Comparison of ENCODE assay signal across 17 mouse cellular contexts in the genomic region with DNA sequence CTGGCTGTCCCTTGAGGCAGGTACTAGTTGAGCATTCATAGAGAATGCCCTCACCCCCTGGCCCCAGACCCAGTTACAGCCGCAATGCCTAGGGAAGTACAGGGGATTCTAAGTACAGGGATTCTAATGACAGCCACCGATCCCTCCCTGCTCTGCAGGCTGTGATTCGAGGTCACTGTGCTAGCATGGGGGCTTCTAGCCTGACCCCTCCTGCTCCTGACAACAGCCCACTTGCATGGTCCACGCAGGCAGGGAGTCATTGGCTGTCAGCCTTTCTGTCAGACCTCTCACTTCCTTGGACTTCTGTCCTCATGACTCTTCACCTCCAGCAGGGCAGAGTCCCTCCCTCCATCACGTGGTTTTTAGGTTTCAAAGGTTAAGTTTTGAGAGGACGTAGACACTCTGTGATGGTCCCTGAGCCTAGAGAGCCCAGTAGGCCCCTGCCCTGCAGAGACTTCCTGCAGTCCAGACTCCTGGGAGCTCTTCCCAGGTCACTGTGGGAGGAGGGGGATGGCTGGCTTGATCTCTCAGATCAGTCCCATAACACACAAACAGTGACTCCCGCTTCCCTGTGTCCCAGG. TPM values are rescaled to one million over a fixed set of nuclear protein-coding genes. Genes with fewer than 3 reads are reported as not detected.
DNase-seq lines count a peak whose midpoint lies in the region; ATAC-seq lines count a peak whose summit lies in the region.
"Had no signal": no experiment of that assay in that cellular context is flagged by ENCODE, and none has a peak within 500 bp of the region (broad histone marks: within the 10 kb centered on the region; RNA-seq: fewer than 3 reads in every experiment).

No protein-coding gene starts in this region.

- no peak overlapping the region for H3K4me3 ChIP-seq in neural tube, embryonic 13.5 days
- no peak overlapping the region for H3K4me3 ChIP-seq in liver, embryonic 13.5 days (replicated peaks)
- H3K4me3 ChIP-seq in midbrain, embryonic 11.5 days (ENCODE audit: low read depth, low read length): no peak overlapping the region
- H3K4me3 ChIP-seq: embryonic facial prominence, embryonic 12.5 days; limb, embryonic 12.5 days; myocyte had no signal

- 0 out of 2 replicates have a peak overlapping the region, but pooled peaks have one; percentile 1 for H3K27ac ChIP-seq in neural tube, embryonic 13.5 days (replicated peaks)
- peak overlapping the region; percentile 23 for H3K27ac ChIP-seq in liver, embryonic 13.5 days
- H3K27ac ChIP-seq in midbrain, embryonic 11.5 days (ENCODE audit: low read depth, low read length): no peak overlapping the region
- H3K27ac ChIP-seq: embryonic facial prominence, embryonic 12.5 days; limb, embryonic 12.5 days had no signal

- H3K4me1 ChIP-seq in neural tube, embryonic 13.5 days (replicated peaks): peaks cover 57% of the 10 kb centered on the region
- peaks cover 20% of the 10 kb centered on the region for H3K4me1 ChIP-seq in liver, embryonic 13.5 days (replicated peaks)
- peaks cover 31% of the 10 kb centered on the region for H3K4me1 ChIP-seq in midbrain, embryonic 11.5 days (ENCODE audit: control insufficient read depth, insufficient read depth, low read length)

- no peak for ATAC-seq in neural tube, embryonic 13.5 days (ENCODE audit: low read depth)
- ATAC-seq in liver, embryonic 13.5 days (ENCODE audit: low read depth): peak; percentile 19; the same call in 1 of the 2 replicates
- ATAC-seq in midbrain, embryonic 11.5 days (ENCODE audit: low FRiP score): no peak
- ATAC-seq: lung, postnatal 0 days had no signal

- no peak overlapping the region for H3K4me2 ChIP-seq in neural tube, embryonic 13.5 days
- H3K4me2 ChIP-seq in liver, embryonic 13.5 days: no peak overlapping the region
- no peak overlapping the region for H3K4me2 ChIP-seq in midbrain, embryonic 11.5 days
- H3K4me2 ChIP-seq: embryonic facial prominence, embryonic 12.5 days; heart, embryonic 11.5 days; limb, embryonic 12.5 days had no signal

- DNase-seq in cerebellum, adult 11-12 months: peak; percentile 27
- no peak for DNase-seq in cerebellum, postnatal 14 days
- no peak for DNase-seq in neural tube, embryonic 10.5 days (ENCODE audit: extremely low spot score, low spot score)
- DNase-seq in liver, embryonic 13.5 days: no peak
- no peak for DNase-seq in ovary, adult 18-20 months (ENCODE audit: low spot score)
- no peak for DNase-seq in thymus, postnatal 10 days (ENCODE audit: low spot score in 2 of 2)
- DNase-seq in midbrain, embryonic 11.5 days (ENCODE audit: low spot score, missing footprints): no peak
- DNase-seq: adrenal gland, postnatal 14 days; cerebellum, adult 9-11 months; gastrocnemius, postnatal 25 days; right cerebral cortex, postnatal 14 days had no signal

- WGBS in neural tube, embryonic 13.5 days: 83% methylated on average over 7 of the region's 7 CpGs
- WGBS in liver, embryonic 13.5 days (ENCODE audit: insufficient replicate concordance): 52% methylated on average over 7 of the region's 7 CpGs
- WGBS in midbrain, embryonic 11.5 days: 86% methylated on average over 7 of the region's 7 CpGs

- H3K27me3 ChIP-seq in neural tube, embryonic 13.5 days: no peaks in the 10 kb centered on the region
- H3K27me3 ChIP-seq in liver, embryonic 13.5 days: peaks cover 60% of the 10 kb centered on the region
- H3K27me3 ChIP-seq in midbrain, embryonic 11.5 days (ENCODE audit: control insufficient read depth, insufficient read depth, low read length): no peaks in the 10 kb centered on the region

- H3K9me3 ChIP-seq in neural tube, embryonic 13.5 days: no peaks in the 10 kb centered on the region
- no peaks in the 10 kb centered on the region for H3K9me3 ChIP-seq in liver, embryonic 13.5 days (replicated peaks)
- H3K9me3 ChIP-seq in midbrain, embryonic 11.5 days (ENCODE audit: control insufficient read depth, low read length): no peaks in the 10 kb centered on the region
- H3K9me3 ChIP-seq: embryonic facial prominence, embryonic 12.5 days; limb, embryonic 12.5 days had no signal

- no peak overlapping the region for H3K9ac ChIP-seq in neural tube, embryonic 13.5 days
- no peak overlapping the region for H3K9ac ChIP-seq in liver, embryonic 13.5 days
- H3K9ac ChIP-seq in midbrain, embryonic 11.5 days (ENCODE audit: low read length): no peak overlapping the region
- H3K9ac ChIP-seq: limb, embryonic 12.5 days had no signal

- H3K36me3 ChIP-seq in neural tube, embryonic 13.5 days: peaks cover 56% of the 10 kb centered on the region
- H3K36me3 ChIP-seq in liver, embryonic 13.5 days: no peaks in the 10 kb centered on the region
- H3K36me3 ChIP-seq in midbrain, embryonic 11.5 days (ENCODE audit: control insufficient read depth, insufficient read depth, low read length): peaks cover 7% of the 10 kb centered on the region

RNA-seq across cellular contexts. Expression of a gene that starts 3.3 kb away (rescaled TPM):
- polyA plus RNA-seq in neural tube, embryonic 13.5 days (2015; fragmentation: Nextera tagmentation; extraction: Ambion mirVana): 120 and 122 TPM in 2 replicates
- polyA plus RNA-seq in liver, embryonic 13.5 days (2015; fragmentation: Nextera tagmentation; extraction: Ambion mirVana): 4.7 and 5.1 TPM in 2 replicates
- polyA plus RNA-seq in midbrain, embryonic 11.5 days (2014; fragmentation: Nextera tagmentation; extraction: Ambion mirVana): 59.1 and 60.5 TPM in 2 replicates

RNA-seq across cellular contexts. Expression of a gene that starts 25.4 kb away (rescaled TPM):
- polyA plus RNA-seq in neural tube, embryonic 13.5 days (2015; fragmentation: Nextera tagmentation; extraction: Ambion mirVana): 2.3 and 2.9 TPM in 2 replicates
- polyA plus RNA-seq in liver, embryonic 13.5 days (2015; fragmentation: Nextera tagmentation; extraction: Ambion mirVana): 3.8 and 4.2 TPM in 2 replicates
- polyA plus RNA-seq in midbrain, embryonic 11.5 days (2014; fragmentation: Nextera tagmentation; extraction: Ambion mirVana): 2.0 and 2.3 TPM in 2 replicates

RNA-seq across cellular contexts. Expression of a gene that starts 25.9 kb away (rescaled TPM):
- 7.9 and 11.4 TPM in 2 replicates for polyA plus RNA-seq in neural tube, embryonic 13.5 days (2015; fragmentation: Nextera tagmentation; extraction: Ambion mirVana)
- 105 and 109 TPM in 2 replicates for polyA plus RNA-seq in liver, embryonic 13.5 days (2015; fragmentation: Nextera tagmentation; extraction: Ambion mirVana)
- 6.1 and 8.3 TPM in 2 replicates for polyA plus RNA-seq in midbrain, embryonic 11.5 days (2014; fragmentation: Nextera tagmentation; extraction: Ambion mirVana)

RNA-seq across cellular contexts. Expression of a gene that starts 35.9 kb away (rescaled TPM):
- polyA plus RNA-seq in neural tube, embryonic 13.5 days (2015; fragmentation: Nextera tagmentation; extraction: Ambion mirVana): not detected in 2 replicates
- not detected in 2 replicates for polyA plus RNA-seq in liver, embryonic 13.5 days (2015; fragmentation: Nextera tagmentation; extraction: Ambion mirVana)
- not detected in 2 replicates for polyA plus RNA-seq in midbrain, embryonic 11.5 days (2014; fragmentation: Nextera tagmentation; extraction: Ambion mirVana)
- polyA plus RNA-seq: embryonic facial prominence, embryonic 12.5 days; heart, embryonic 11.5 days; limb, embryonic 12.5 days; lung, postnatal 0 days; myocyte had no signal

RNA-seq across cellular contexts. Expression of a gene that starts 36.8 kb away (rescaled TPM):
- 0.15 and 0.28 TPM in 2 replicates for polyA plus RNA-seq in neural tube, embryonic 13.5 days (2015; fragmentation: Nextera tagmentation; extraction: Ambion mirVana)
- 7.8 and 9.5 TPM in 2 replicates for polyA plus RNA-seq in liver, embryonic 13.5 days (2015; fragmentation: Nextera tagmentation; extraction: Ambion mirVana)
- polyA plus RNA-seq in midbrain, embryonic 11.5 days (2014; fragmentation: Nextera tagmentation; extraction: Ambion mirVana): 0.07 and 0.34 TPM in 2 replicates
